Mouse (Mus musculus) hindbrain, embryonic 10.5 days (tissue): Measurements from ENCODE around the gene Retn. TPM values are rescaled to one million over a fixed set of nuclear protein-coding genes. Genes with fewer than 3 reads are reported as not detected.
A peak's percentile ranks its signal among the peaks of the same experiment; 100 is the strongest.

Experiments used
- DNase-seq: peaks from one replicate; pipeline ENCODE4 v3.0.0-alpha.2; 2017; ENCODE audit warnings: low spot score
- H3K27ac ChIP-seq: fragments of 300-500 bp; sonication (generic); 2 replicates; pipeline ENCODE4 v1.5.1; 2016; ENCODE audit warnings: mild to moderate bottlenecking, moderate library complexity
- H3K27me3 ChIP-seq: fragments of 300-500 bp; sonication (generic); 2 replicates; pipeline ENCODE4 v1.6.1; 2016; ENCODE audit warnings: mild to moderate bottlenecking; ENCODE audit not compliant: poor library complexity, insufficient read depth, severe bottlenecking
- H3K36me3 ChIP-seq: fragments of 300-500 bp; sonication (generic); 2 replicates; pipeline ENCODE4 v1.6.1; 2016; ENCODE audit warnings: mild to moderate bottlenecking, moderate library complexity
- H3K4me1 ChIP-seq: fragments of 300-500 bp; sonication (generic); replicated peaks from 2 replicates; pipeline ENCODE4 v1.6.1; 2016; ENCODE audit warnings: mild to moderate bottlenecking
- H3K4me3 ChIP-seq: fragments of 300-500 bp; sonication (generic); 2 replicates; pipeline ENCODE4 v1.5.1; 2016; ENCODE audit warnings: mild to moderate bottlenecking, moderate library complexity
- H3K9me3 ChIP-seq: fragments of 300-500 bp; sonication (generic); 2 replicates; pipeline ENCODE4 v1.6.1; 2016; ENCODE audit warnings: mild to moderate bottlenecking, moderate library complexity
- WGBS: fragments of 180-500 bp; shearing (Covaris S2); methylation state at CpG from one replicate; pipeline ENCODE4 v1.1.7; 2016; 5-methylcytosine and 5-hydroxymethylcytosine counted together
- polyA plus RNA-seq: library from polyadenylated mRNA; unstranded; fragments of >200 nt; fragmentation: Nextera tagmentation; extraction: Ambion mirVana; gene quantifications from 2 replicates; pipeline ENCODE4 v1.2.1, GENCODE M21; 2016

The Retn gene
- polyA plus RNA-seq, 1 experiment from 2014 or later: 0.37 TPM

DNA sequence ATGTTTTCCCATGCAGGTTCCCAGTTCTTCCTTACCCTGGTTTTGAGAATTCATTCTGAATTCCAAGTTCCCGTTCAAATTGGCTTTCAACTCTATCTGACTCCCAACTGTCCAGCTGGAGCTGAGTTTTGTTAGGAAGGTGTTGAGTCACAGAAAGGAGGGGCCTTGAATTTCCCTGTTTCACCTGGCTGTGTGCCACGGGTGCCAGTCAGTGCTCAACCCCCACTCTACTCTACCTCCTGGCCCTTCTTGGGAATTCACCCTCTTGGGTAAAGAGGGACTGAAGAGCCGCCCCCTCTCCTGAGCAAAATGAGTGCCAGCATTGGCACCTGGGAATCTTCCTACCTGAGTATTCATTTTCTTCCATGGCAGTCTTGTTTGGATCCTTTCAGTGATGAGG is 35.2 kb downstream of the Retn start:
- H3K9me3 ChIP-seq: no peaks in the 10 kb centered on the region; the same call in 1 of the 2 replicates
- H3K4me1 ChIP-seq: no peaks in the 10 kb centered on the region
- no peak overlapping the region for H3K27ac ChIP-seq
- H3K36me3 ChIP-seq: no peaks in the 10 kb centered on the region
- H3K4me3 ChIP-seq: no peak overlapping the region
- no peak for DNase-seq
- WGBS: 81% methylated on average over 3 of the region's 3 CpGs
- no peaks in the 10 kb centered on the region for H3K27me3 ChIP-seq

DNA sequence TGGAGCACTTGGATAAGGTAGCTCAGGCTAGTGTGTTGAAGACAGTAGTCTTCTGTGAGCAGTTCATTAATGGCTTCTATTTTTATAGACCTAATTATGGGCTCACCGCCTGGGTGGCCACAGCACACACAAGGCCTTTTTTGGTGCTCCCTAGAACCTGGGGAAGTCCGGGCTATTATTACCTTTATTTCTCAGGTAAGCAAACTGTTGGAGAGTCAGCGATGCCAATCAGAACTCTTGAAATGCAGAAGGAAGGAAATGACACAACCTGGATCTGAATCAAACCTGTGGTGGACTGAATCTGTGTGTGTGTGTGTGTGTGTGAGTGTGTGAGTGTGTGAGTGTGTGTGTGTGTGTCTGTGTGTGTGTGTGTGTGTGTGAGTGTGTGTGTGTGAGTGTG is 38.6 kb downstream of the Retn start, which contains the start of gene Fcer2a:
Gene Fcer2a, minus strand, starts transcription at position 55 of the 400 bp plus-strand sequence.
- Histone ChIP-seq H3K27ac (no peak within 1 kb of the TSS), H3K9me3 (peaks cover 1% of the 10 kb centered on the region; the same call in 1 of the 2 replicates), H3K4me1 (no peaks in the 10 kb centered on the region), H3K36me3 (no peaks in the 10 kb centered on the region), H3K4me3 (no peak within 1 kb of the TSS), H3K27me3 (no peaks in the 10 kb centered on the region)
- DNase-seq: no peak
- 87% methylated on average over 3 of the region's 3 CpGs for WGBS

DNA sequence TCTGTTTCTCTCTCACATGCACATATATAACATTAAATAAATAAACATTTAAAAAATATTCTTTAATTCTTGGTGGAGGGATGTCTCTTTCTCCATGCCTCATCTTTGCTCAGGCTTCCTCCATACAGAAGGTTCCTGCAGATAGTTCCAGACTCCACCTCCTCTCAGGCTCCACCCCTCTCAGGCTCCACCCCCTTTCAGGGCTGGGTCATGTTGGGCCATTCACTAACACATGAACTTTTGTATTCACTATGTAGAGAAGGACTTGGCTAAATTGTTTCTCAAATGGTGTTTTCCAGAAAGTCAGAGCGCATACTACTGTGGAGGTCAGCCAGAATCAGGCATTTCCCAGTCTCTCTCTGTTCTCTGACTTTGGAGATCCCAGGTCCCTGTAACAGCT is 45.9 kb downstream of the Retn start:
- H3K27ac ChIP-seq: no peak overlapping the region
- no peaks in the 10 kb centered on the region for H3K27me3 ChIP-seq
- 87% methylated on average over 1 of the region's 1 CpGs for WGBS
- H3K4me3 ChIP-seq: no peak overlapping the region
- H3K4me1 ChIP-seq: no peaks in the 10 kb centered on the region
- H3K9me3 ChIP-seq: peaks cover 5% of the 10 kb centered on the region; the same call in 1 of the 2 replicates
- DNase-seq: no peak
- H3K36me3 ChIP-seq: no peaks in the 10 kb centered on the region

DNA sequence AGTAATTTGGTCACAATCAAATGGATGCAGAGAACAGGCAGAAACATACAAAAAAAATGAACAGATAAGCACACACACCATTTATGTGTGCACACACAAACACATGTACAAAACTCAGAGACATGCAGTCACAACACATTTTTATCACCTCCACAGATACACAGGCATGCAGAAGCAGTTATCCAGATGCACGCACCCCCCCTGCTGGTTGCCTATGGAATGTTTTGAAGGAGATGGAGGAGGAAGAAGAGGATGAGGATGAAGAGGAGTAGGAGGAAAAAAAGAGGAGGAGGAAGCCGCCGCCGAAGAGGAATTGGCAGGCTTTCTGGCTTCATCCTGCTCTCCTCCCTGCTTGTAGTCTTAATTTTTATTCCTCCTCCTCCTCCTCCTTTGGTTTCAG is 50.1 kb downstream of the Retn start:
- DNase-seq: peak; percentile 10
- no peaks in the 10 kb centered on the region for H3K36me3 ChIP-seq
- H3K27ac ChIP-seq: no peak overlapping the region
- H3K27me3 ChIP-seq: no peaks in the 10 kb centered on the region
- WGBS: 52% methylated on average over 4 of the region's 4 CpGs
- no peaks in the 10 kb centered on the region for H3K9me3 ChIP-seq
- H3K4me3 ChIP-seq: no peak overlapping the region
- H3K4me1 ChIP-seq: no peaks in the 10 kb centered on the region

DNA sequence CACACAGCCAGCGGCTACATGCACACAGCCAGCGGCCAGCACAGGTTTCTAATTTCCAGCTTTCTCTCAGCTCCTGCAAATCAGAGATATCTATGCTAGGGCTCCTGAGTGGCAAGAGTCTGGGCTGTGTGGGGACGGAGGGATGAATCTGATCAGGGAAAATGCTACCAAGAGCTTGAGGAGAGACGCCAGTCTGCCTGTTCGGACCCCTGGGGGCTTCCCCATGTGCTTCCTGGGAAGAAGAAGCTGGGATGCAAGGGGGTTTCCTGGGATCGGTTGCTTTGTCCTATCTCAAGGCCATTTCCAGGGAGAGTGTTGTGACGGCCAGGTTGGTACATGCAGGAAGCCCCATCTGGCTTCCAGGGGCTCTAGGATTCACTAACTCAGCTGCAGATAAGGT is 52.0 kb downstream of the Retn start:
- H3K4me3 ChIP-seq: no peak overlapping the region
- no peaks in the 10 kb centered on the region for H3K36me3 ChIP-seq
- H3K4me1 ChIP-seq: no peaks in the 10 kb centered on the region
- no peaks in the 10 kb centered on the region for H3K27me3 ChIP-seq
- H3K9me3 ChIP-seq: no peaks in the 10 kb centered on the region
- no peak overlapping the region for H3K27ac ChIP-seq
- 66% methylated on average over 7 of the region's 7 CpGs for WGBS
- DNase-seq: no peak

Other genes with a start within 250 kb of the Retn start
- 4.4 TPM in 2 replicates for gene Pex11g, start 188.1 kb upstream of the Retn start, polyA plus RNA-seq
- gene Tex45, start 184.9 kb upstream of the Retn start, polyA plus RNA-seq: not detected in 2 replicates
- gene Zfp358, start 162.6 kb upstream of the Retn start, polyA plus RNA-seq: 74.1 and 98.1 TPM in 2 replicates
- gene Mcoln1, start 155.3 kb upstream of the Retn start, polyA plus RNA-seq: 63.4 and 73.9 TPM in 2 replicates
- gene Pnpla6, start 140.4 kb upstream of the Retn start, polyA plus RNA-seq: 22.4 and 23.1 TPM in 2 replicates
- gene C330021F23Rik, start 87.8 kb upstream of the Retn start, polyA plus RNA-seq: 6.1 and 8.3 TPM in 2 replicates
- 12.4 and 15.4 TPM in 2 replicates for gene Camsap3, start 68.5 kb upstream of the Retn start, polyA plus RNA-seq
- 71.6 and 74.6 TPM in 2 replicates for gene Xab2, start 34.5 kb upstream of the Retn start, polyA plus RNA-seq
- 97.8 and 115 TPM in 2 replicates for gene Pet100, start 34.2 kb upstream of the Retn start, polyA plus RNA-seq
- gene Pcp2, start 30.2 kb upstream of the Retn start, polyA plus RNA-seq: 0.22 TPM in 1 of 2 replicates, not detected in the other
- 38.7 and 44.1 TPM in 2 replicates for gene Stxbp2, start 24.8 kb upstream of the Retn start, polyA plus RNA-seq
- 0.14 and 0.17 TPM in 2 replicates for gene Mcemp1, start 10.0 kb downstream of the Retn start, polyA plus RNA-seq
- 9.5 and 9.6 TPM in 2 replicates for gene Fcor, start 16.6 kb downstream of the Retn start, polyA plus RNA-seq
- gene Trappc5, start 20.5 kb downstream of the Retn start, polyA plus RNA-seq: 44.7 and 45.3 TPM in 2 replicates
- 0.22 and 0.31 TPM in 2 replicates for gene Fcer2a, start 38.4 kb downstream of the Retn start, polyA plus RNA-seq
- not detected in 2 replicates for gene Clec4g, start 64.9 kb downstream of the Retn start, polyA plus RNA-seq
- not detected in 2 replicates for gene Cd209a, start 93.2 kb downstream of the Retn start, polyA plus RNA-seq
- gene Cd209e, start 198.5 kb downstream of the Retn start, polyA plus RNA-seq: not detected in 2 replicates
- not detected in 2 replicates for gene Cd209d, start 222.8 kb downstream of the Retn start, polyA plus RNA-seq